Comparison of ENCODE assay signal across 24 mouse cellular contexts in the genomic region with DNA sequence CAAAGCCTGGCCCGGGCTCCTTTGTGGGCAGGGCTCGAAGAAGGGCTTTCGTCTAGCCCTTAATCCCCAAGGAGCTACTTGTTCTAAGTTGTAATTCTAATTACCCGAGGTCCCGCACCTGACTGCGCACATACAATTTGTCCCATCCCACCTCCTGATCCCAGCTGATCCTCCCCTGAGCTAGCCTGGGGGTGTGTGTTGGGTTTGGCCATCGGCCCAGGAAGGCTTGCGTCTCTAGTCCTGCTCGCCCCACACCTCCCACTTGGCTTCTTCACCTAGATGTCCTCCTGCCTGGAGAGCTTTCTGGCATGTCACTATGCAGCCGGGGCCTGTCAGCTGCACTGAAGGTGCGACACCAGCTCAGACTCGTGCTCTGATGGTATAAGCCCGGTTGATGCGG.
"Had no signal": no experiment of that assay in that cellular context is flagged by ENCODE, and none has a peak within 500 bp of the region (broad histone marks: within the 10 kb centered on the region; RNA-seq: fewer than 3 reads in every experiment).

No protein-coding gene starts in this region.

- H3K4me2 ChIP-seq: heart, embryonic 11.5 days; heart, embryonic 13.5 days; heart, embryonic 15.5 days; hindbrain, embryonic 13.5 days; hindbrain, embryonic 15.5 days; limb, embryonic 12.5 days; liver, embryonic 11.5 days; liver, embryonic 13.5 days; liver, embryonic 15.5 days had no signal

- H3K9me3 ChIP-seq: heart, embryonic 13.5 days; heart, embryonic 15.5 days; hindbrain, embryonic 13.5 days; hindbrain, embryonic 15.5 days; limb, embryonic 10.5 days; limb, embryonic 12.5 days; liver, embryonic 13.5 days; liver, embryonic 15.5 days had no signal

- H3K4me1 ChIP-seq: heart, embryonic 13.5 days; heart, embryonic 15.5 days; hindbrain, embryonic 13.5 days; limb, embryonic 10.5 days; limb, embryonic 12.5 days; liver, embryonic 13.5 days; liver, embryonic 15.5 days had no signal

- DNase-seq: forebrain, postnatal 0 days; gastrocnemius, postnatal 10 days; gastrocnemius, postnatal 25 days; heart, adult 11 months; heart, adult 2 months; heart, postnatal 14 days; heart, postnatal 36 days; kidney, postnatal 10 days; liver; liver, embryonic 13.5 days; liver, postnatal 0 days had no signal

- H3K36me3 ChIP-seq: hindbrain, embryonic 15.5 days had no signal

- H3K27ac ChIP-seq: heart, adult 2 months; heart, embryonic 13.5 days; heart, embryonic 15.5 days; hindbrain, embryonic 13.5 days; hindbrain, embryonic 15.5 days; hindbrain, postnatal 0 days; layer of hippocampus, adult 2 months; left cerebral cortex, adult 2 months; limb, embryonic 10.5 days; limb, embryonic 12.5 days; liver, embryonic 13.5 days; liver, embryonic 15.5 days had no signal

- H3K9ac ChIP-seq: forebrain, postnatal 0 days; heart, embryonic 13.5 days; heart, embryonic 15.5 days; hindbrain, embryonic 13.5 days; hindbrain, embryonic 15.5 days; limb, embryonic 12.5 days; liver, embryonic 13.5 days; liver, embryonic 15.5 days; liver, postnatal 0 days had no signal

- H3K27me3 ChIP-seq: heart, embryonic 13.5 days; heart, embryonic 15.5 days; hindbrain, embryonic 13.5 days; hindbrain, embryonic 15.5 days; limb, embryonic 12.5 days; liver, embryonic 13.5 days; liver, embryonic 15.5 days had no signal

- ATAC-seq: forebrain, postnatal 0 days; hindbrain, postnatal 0 days; intestine, embryonic 16.5 days; liver, postnatal 0 days had no signal

- H3K4me3 ChIP-seq: heart, adult 2 months; heart, embryonic 13.5 days; heart, embryonic 15.5 days; hindbrain, embryonic 13.5 days; hindbrain, embryonic 15.5 days; layer of hippocampus, adult 2 months; left cerebral cortex, adult 2 months; limb, embryonic 10.5 days; limb, embryonic 12.5 days; liver, embryonic 13.5 days; liver, embryonic 15.5 days had no signal
